Mouse (Mus musculus) gastrocnemius, adult 18-20 months (tissue): Measurements from ENCODE around the gene Usp54. TPM values are rescaled to one million over a fixed set of nuclear protein-coding genes. Genes with fewer than 3 reads are reported as not detected.

Source experiments
- DNase-seq: peaks from one replicate; pipeline ENCODE4 v3.0.0; 2021; ENCODE audit warnings: low spot score
- microRNA-seq: library from miRNA; unstranded; fragments of <30 nt; microRNA quantifications from one replicate; pipeline ENCODE4 v1.2.0, GENCODE M21; 2021
- total RNA-seq, 2 experiments: library from RNA; stranded (reverse); gene quantifications; 2 replicates each; pipeline ENCODE4 v1.2.3; 2021

Gene Usp54
- total RNA-seq, 2 experiments from 2014 or later = 3.1 to 5.1 TPM

- no peak for DNase-seq
Measured at GRCm38 (mm10) chr14:20508424-20508823, 132.4 kb downstream of the Usp54 start.

- DNase-seq = no peak
Measured at GRCm38 (mm10) chr14:20502966-20503365, 137.9 kb downstream of the Usp54 start.

DNA sequence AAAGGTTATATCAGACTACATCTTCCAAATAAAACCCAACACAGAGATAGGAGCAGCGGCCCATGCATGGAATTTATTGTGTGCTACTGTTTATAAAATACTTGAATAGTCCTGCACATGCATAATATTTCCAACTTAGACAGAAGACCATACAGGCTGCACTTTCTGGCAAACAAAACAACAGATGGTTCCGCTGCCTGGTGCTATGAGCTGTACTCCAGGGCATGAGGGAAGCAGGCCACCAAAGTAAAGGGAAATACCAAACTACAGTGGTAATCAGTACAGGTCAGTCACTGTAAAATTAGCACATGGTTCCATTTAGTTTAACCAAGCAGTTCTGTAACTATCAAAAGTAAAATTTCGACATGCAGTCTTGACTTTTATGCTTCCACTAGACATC, 140.9 kb downstream of the Usp54 start:
- no peak for DNase-seq

Small RNAs within 50 kb of the gene (microRNA-seq; reads per million reads assigned to microRNA genes)
- gene Mir6946 = not detected

Other genes starting within 250 kb of the Usp54 start
- 10 to 100 TPM; 50.8 to 54.9 TPM for gene Mrps16, start 247.4 kb downstream of the Usp54 start, total RNA-seq
- gene Cfap70, start 188.8 kb downstream of the Usp54 start, total RNA-seq = under 1 TPM; 0.14 to 0.19 TPM
- 10 to 100 TPM; 47.7 to 72.8 TPM for gene Anxa7, start 160.9 kb downstream of the Usp54 start, total RNA-seq
- 100 to 1,000 TPM; 236 to 409 TPM for gene Mss51, start 144.2 kb downstream of the Usp54 start, total RNA-seq
- gene Ppp3cb, start 94.5 kb downstream of the Usp54 start, total RNA-seq = 100 to 1,000 TPM; 190 to 204 TPM
- gene Myoz1, start 15.5 kb upstream of the Usp54 start, total RNA-seq = 1,000 to 10,000 TPM; 2,763 to 3,247 TPM
- 100 to 1,000 TPM; 141 to 171 TPM for gene Synpo2l, start 27.3 kb upstream of the Usp54 start, total RNA-seq
- 10 to 100 TPM; 65.7 to 75.8 TPM for gene Sec24c, start 33.2 kb upstream of the Usp54 start, total RNA-seq
- gene Fut11, start 53.9 kb upstream of the Usp54 start, total RNA-seq = 1 to 10 TPM; 1.8 to 2.1 TPM
- 100 to 1,000 TPM; 126 to 132 TPM for gene Chchd1, start 61.9 kb upstream of the Usp54 start, total RNA-seq
- 10 to 100 TPM; 27.3 to 36.0 TPM for gene Zswim8, start 66.5 kb upstream of the Usp54 start, total RNA-seq
- gene Ndst2, start 93.5 kb upstream of the Usp54 start, total RNA-seq = 1 to 10 TPM; 5.4 to 7.2 TPM
- gene Camk2g, start 153.0 kb upstream of the Usp54 start, total RNA-seq = 100 to 1,000 TPM; 168 to 192 TPM
- gene Plau, start 195.6 kb upstream of the Usp54 start, total RNA-seq = 10 to 100 TPM; 13.6 to 29.2 TPM